Mouse (Mus musculus) heart, adult 8-10 months (tissue): ENCODE data around the gene Sf3b3. TPM values are rescaled to one million over a fixed set of nuclear protein-coding genes. Genes with fewer than 3 reads are reported as not detected.

Source experiments
- DNase-seq: peaks from one replicate; pipeline ENCODE4 v3.0.0; 2022; ENCODE audit warnings: low spot score
- total RNA-seq, 4 experiments: library from RNA; stranded (reverse); gene quantifications; 2 replicates each; pipeline ENCODE4 v1.2.4; 2022

The Sf3b3 gene
- total RNA-seq, 4 experiments from 2014 or later = 33.5 to 38.7 (median 36.1) TPM

DNA sequence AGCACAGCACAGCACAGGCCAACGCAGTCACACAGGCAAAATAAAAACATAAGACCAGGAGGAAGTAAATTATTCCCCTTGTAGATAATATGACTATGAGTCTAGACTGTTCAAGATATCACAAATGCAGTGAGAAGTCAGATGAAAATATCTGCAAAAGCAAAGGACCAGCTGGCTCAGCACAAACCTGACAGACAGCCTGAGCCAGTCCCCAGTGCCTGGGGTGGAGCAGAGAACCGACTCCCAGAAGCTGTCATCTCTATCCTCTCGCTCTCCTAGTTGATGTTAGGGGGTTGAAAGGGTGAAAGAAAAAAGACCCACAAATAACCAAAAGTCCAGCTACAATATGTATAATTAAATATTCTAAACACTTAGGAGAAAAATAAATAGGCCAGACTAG, 70.9 kb downstream of the Sf3b3 start:
- DNase-seq = no peak

DNA sequence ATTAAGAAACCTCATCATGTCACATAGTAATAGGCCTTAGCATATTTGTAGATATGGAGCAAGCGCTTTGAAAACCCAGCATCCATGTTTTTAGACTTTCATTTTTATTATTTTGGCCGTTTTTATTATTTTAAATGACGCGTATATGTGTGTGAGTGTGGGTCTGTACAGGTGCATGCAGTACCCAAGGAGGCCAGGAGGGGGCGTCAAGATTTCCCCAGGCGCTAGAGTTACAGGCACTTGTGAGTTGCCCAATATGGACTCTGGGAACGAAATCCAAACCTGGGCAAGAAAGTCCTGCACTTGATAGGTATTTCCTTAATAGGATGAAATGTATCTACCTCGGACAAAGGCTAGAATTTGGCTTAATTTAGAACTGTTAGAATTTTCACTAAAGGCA, 71.3 kb downstream of the Sf3b3 start:
- DNase-seq = no peak

DNA sequence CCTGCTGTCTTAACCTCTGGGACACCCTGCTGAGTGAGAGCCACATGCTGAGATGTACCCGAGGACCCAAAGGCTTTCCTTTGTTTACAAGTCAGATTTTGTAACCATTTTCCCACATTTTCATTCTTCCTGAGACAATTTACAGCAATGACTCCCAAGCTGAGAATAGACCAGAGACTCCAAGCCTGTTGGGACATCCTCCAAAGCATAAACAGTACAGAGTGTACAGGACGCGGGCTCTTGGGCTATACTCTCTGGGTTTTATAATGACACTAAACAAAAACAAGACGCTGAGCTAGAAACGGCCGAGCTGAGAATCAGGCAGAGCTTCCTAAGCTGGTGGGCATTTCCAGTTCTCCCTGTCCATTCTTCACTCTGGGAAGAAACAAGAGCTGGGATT, 71.9 kb downstream of the Sf3b3 start:
- DNase-seq = no peak

DNA sequence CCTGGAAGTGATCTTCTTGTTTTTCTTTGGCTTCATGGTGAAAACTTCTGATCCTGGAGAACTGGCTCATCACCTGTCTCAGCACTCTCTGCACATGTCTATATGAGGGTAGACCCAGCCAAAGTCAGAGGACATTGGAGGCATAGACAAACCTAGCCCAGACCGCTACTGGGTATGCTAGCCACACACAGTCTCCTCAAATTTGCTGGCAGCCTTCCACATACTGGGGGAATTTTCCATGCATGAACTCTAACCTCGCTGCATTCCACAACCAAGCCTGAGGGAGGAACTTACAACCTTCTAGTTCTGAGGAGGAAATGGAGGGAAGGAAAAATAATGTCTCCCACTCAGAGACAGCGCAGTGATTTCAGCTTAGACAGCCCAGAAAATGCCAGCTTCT, 72.5 kb downstream of the Sf3b3 start:
- DNase-seq = no peak

DNA sequence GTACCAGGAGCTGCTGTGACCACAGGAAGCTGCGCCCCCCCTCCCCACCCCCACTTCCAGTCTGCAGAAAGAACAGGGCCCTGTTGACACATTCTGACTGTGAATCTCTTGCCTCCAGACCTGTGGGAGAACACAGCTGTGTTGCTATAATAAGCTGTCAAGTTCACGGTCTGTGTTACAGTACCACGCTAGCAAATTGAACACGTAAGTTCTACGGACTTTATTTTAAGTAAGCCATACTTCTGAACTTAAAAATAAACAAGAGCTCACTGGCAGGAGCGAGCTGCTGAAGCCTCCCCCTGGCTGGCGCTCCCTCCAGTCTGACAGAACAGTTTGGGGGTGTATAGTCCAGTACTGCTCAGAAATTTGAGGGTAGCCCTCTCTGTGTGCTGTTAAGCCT, 74.1 kb downstream of the Sf3b3 start:
- no peak for DNase-seq

DNA sequence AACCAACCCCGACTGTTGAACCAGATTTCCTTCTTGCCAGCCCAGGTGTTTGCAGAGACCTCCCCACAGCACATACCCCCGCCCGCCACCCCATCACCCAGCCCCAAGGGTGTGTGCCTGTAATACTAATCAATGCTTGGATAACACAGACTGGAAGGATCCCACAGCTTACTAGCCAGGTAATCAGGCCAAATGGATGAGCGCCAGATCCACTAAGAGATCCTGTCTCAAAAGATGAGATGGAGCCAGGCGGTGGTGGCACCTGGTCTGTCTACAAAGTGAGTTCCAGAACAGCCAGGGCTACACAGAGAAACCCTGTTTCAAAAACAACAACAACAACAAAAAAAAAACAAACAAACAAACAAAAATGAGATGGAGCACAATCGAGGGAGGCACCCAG, 79.3 kb downstream of the Sf3b3 start:
- DNase-seq = no peak

DNA sequence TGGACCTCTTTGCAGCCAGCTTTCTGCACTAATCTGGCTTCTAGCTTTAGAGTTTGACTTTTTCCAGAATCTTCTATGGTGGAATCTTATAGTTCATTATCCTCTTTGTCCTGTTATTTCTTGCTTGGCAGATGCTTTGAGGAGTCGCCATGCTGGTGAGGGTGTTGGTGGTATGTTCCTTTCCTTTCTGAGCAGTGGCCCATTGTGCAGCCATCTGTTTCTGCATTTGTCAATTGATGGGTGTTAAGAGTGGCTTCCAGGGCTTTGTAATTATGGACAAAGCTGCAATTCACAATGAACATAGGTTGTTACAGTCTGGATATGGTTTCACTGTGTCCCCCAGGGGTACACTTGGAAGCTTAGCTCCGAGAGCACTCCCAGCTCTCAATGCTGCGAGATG, 81.9 kb downstream of the Sf3b3 start:
- DNase-seq = no peak

DNA sequence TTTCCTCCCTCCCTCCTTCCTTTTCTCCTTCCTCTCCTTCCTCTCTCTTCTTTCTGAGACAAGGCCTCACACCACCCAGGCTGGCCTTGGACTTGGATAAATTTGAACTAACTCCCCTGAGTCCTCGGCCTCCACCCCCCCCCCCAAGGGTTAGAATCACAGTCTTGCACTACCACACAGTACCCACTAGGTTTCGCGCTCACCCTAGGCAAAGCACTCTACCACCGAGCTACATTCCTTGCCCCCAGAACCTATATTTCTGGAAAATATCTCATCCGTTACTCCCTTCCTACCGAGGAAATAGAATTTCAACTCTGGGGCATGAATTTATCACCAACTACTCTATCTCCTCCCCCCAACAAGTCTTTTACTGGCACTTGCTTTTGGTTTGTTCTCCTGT, 84.6 kb downstream of the Sf3b3 start:
- no peak for DNase-seq

DNA sequence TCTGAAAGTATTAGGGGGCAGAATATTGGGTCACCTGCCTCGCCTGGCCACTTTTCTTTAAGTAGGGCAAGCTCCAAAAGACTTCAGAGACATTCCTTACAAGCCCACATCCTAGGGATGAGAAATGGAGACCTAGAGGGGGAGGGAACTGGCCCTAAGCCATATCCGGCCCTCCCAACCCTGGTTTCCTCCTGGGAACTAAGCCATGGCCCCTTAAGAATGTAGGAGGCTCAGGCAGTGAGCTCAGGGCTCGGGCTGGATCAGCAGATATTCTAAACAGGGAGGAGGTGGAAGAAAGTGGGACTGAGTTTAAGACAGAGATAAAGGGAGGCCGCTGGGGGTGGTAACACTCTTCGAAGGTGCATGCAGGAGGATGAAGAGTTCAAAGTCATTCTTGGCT, 85.4 kb downstream of the Sf3b3 start:
- DNase-seq = peak; percentile 72

DNA sequence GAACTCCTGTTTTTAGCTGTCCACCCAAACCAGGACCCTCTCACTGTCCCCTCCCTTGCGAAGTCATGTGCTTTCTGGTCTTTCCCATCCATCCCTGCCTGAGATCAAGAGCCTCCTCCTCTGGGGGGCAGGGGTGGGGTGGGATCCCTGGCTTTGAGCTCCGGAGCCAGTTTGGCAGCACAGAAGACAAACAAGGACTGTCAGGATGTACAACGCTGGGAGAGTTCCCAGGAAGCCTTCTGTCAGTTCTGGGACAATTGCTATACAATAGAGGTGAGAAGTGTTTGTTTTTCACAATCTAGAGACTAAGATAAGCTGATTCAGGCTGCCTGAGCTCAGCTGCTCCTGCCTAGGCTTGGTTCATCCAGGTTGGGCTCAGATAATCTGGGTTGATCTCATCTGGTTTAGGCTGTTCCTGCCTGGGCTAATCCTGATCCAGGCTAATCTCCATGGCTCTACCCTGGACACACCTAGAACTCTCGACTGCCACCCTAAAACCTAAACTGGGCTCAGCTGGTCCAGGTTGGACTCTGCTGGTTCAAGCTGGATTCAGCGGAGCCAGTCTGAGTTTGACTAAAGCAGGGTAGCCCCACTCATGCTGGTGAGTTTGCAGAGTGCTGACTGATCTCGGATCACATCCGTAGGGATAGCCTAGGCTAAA, 86.2 kb downstream of the Sf3b3 start:
- DNase-seq = no peak

Other genes with a start within 250 kb of the Sf3b3 start
- 10 to 100 TPM; 14.0 to 18.3 (median 16.3) TPM for gene Vac14, start 228.2 kb downstream of the Sf3b3 start, total RNA-seq
- gene Mtss1l, start 125.3 kb downstream of the Sf3b3 start, total RNA-seq = 10 to 100 TPM; 37.7 to 46.3 (median 39.9) TPM
- 1 to 10 TPM; 4.3 to 8.3 (median 5.9) TPM for gene Il34, start 40.9 kb downstream of the Sf3b3 start, total RNA-seq
- 10 to 100 TPM; 63.3 to 69.4 (median 65.2) TPM for gene Cog4, start 187 bp downstream of the Sf3b3 start, total RNA-seq
- 1 to 10 TPM; 4.5 to 5.4 (median 4.6) TPM for gene Fuk, start 55.7 kb upstream of the Sf3b3 start, total RNA-seq
- 10 to 100 TPM; 21.3 to 25.4 (median 24.1) TPM for gene St3gal2, start 73.1 kb upstream of the Sf3b3 start, total RNA-seq
- gene Ddx19a, start 151.0 kb upstream of the Sf3b3 start, total RNA-seq = 10 to 100 TPM; 30.7 to 37.3 (median 35.3) TPM
- gene Ddx19b, start 185.0 kb upstream of the Sf3b3 start, total RNA-seq = 10 to 100 TPM in 3 of 4 experiments, 1 to 10 TPM in 1; 9.8 to 11.9 (median 10.9) TPM
- 10 to 100 TPM; 32.2 to 33.5 (median 33.0) TPM for gene Aars, start 186.4 kb upstream of the Sf3b3 start, total RNA-seq
- gene Exosc6, start 209.6 kb upstream of the Sf3b3 start, total RNA-seq = not detected
- gene Clec18a, start 245.6 kb upstream of the Sf3b3 start, total RNA-seq = 1 to 10 TPM in 3 of 4 experiments, under 1 TPM in 1; 0.98 to 2.3 (median 1.3) TPM
- gene Pdpr, start 247.8 kb upstream of the Sf3b3 start, total RNA-seq = 100 to 1,000 TPM; 109 to 143 (median 124) TPM